Mouse (Mus musculus) ES-Bruce4 (cell line): ENCODE data around the gene Acer1.

Source experiments
- CTCF ChIP-seq: IDR thresholded peaks from one replicate; pipeline ENCODE4 v1.8.1; 2011; ENCODE audit warnings: low read depth, low read length
- EP300 ChIP-seq: IDR thresholded peaks from 2 replicates; pipeline ENCODE4 v1.6.1; 2011; ENCODE audit warnings: low read depth, low read length; ENCODE audit not compliant: insufficient read depth
- POLR2A ChIP-seq: IDR thresholded peaks from one replicate; pipeline ENCODE4 v1.8.1; 2011; ENCODE audit warnings: low read length; ENCODE audit not compliant: insufficient read depth

- TF ChIP-seq CTCF, result no peak
- no peak for TF ChIP-seq EP300
- no peak for TF ChIP-seq POLR2A
Measured at GRCm38 (mm10) chr17:57019693-57020092, 37.8 kb upstream of the Acer1 start.
